Mouse (Mus musculus): ENCODE measurements around the gene Lrrc8a.

The Lrrc8a gene

DNA sequence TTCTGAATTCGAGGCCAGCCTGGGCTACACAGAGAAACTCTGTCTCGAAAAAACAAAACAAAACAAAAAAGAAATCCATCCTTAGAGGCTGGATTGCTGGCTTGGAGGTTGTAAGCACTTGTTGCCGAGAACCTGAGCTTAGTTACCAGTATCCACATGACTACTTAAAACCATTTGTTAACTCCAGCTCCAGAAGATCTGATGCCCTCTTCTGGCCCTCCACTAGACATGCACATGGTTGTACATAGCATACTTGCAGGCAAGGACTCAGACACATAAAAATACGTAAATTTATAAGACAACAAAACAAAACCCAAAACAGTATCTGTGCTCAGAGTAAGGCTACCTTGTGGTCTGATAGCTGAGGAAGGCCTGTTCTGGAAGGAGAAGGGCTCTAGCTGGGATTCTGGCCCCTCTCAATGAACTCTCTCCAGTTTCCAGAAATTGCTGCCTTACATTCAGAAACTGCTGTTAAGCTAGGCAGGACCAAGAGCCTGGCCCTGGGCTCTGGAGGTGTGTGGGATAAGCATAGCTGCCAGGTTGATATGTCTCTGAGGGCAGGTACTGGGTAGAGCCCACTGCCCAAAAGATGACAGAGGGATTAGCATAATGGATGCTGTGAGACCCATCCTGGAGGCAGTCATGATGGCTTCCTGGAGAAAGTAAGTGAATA lies 23.7 kb downstream of the Lrrc8a start:
- peak; percentile 55 for DNase-seq (ENCODE audit: low read depth, low spot score)

DNA sequence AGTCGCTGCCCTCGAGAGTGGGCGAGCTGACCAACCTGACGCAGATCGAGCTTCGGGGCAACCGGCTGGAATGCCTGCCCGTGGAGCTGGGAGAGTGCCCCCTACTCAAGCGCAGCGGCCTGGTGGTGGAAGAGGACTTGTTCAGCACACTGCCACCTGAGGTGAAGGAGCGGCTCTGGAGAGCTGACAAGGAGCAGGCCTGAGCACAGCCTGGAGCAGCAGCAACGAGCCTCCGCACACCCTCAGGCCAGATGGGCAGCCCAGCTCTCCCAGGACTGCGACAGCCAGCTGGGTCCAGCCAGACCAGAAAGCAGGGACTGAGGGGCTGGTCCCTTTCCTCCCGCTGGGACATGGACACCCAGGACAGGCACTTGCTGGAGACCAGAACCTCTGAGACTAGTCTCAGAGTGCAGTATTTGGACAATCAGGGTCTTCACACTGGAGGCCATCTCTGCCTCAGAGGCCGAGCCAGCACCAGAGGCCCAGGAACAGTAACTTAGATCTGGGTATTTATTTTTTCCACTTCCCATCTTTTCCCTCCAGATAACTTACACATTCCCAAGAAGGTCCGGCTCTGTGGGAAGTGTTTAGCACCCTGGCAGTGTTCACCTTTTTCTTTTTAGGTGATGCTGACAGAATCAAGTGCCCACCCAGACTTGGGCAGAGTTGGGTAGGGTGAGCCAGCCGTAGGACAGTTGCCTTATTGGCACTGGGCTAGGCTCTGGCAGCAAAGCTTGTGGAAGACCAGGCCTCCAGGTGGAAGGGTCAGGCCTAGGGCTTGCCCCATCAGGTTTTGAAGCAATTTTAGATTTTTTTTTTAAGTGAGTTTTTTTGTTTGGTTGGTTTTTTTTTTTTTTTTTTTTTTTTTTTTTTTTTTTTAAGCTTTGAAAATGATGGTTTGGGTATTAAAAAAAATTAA lies 24.7 kb downstream of the Lrrc8a start:
- DNase-seq (ENCODE audit: low read depth, low spot score) = no peak

DNA sequence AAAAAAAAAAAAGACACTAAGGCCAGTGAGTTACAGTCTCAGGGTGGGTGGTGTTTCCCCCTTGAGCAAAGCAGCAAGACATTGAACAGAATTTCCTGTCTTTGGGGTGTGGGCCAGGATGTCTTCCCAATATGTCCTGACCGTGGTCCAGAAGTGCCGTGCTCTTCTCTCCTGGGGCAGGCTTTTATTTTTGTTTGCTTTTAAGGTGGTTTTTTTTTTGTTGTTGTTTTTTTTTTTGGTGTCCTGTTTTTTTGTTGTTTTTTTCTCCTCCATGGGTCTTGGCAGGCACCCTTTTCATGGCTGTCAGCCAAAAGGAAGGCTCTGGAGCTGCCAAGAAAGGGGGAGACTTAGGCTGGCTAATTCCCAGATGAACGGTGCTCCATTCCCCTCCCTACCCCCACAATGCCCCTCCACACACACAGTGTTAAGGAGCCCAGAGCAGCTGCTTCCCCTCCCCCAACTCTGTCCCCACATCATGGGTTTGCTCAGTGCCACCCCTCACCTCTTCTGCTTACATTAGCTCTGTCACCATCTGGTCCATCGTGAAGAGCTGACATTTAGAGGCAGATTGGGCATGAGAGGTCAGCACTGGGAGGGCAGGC lies 25.4 kb downstream of the Lrrc8a start:
- no peak for DNase-seq (ENCODE audit: low read depth, low spot score)

DNA sequence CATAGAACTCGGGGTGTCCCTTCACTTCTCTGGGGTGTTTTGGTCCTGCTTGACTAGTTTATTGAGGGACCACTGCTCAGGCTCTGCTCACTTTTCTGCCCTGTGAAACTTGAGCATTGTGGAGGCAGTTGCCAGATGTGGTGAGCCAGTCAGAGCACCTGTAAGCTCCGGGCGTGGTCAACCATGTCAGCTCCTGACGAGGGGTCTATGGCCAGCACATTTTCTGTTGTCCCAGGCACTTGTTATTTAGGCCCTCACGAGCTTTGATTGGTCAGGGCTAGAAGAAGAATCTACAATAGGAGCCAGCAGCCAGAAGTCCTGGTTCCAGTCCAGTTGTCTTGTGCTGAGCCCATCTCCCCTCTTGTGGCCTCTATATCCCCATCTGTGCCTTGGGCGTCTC lies 26.3 kb downstream of the Lrrc8a start:
- no peak for DNase-seq (ENCODE audit: low read depth, low spot score)

DNA sequence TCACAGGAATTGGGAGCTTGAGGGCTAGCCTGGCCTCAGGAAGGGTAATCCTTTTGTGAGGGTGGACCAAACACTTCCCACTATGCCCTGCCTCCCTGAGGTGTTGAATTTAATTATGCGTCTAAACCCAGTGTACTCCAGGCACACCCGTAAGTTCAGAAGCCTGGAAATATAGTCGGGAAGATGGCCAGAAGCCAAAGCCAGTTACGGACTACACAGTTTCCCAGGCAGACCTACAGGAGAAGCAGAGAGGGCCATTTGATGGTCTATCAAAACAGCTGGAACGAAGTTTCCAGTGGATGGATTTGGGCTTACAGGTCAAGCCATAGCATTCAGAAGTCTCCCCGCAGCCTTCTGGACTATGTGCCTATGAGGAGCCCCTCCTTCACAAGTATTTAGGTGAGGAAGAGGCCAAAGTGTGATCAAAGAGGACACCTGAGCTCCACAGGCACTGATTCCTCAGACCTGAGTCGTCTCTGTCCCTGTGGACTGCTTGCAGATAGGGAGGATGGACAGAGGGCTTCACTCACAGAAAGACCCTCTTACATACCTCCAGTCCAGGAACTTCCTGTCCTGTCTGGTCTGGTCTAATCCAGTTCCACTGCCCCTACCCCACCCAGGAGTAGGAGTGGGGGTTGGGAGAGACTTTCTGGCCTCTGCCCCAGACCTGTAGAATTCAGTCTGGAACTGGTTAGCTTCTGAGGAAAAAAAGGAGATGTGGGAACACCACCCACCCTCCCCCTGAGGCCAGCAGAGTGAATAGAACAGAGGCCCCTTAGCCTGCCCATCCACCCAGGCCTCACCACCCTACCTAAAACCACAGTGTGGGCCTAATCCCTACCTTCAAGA lies 27.4 kb downstream of the Lrrc8a start:
- no peak for DNase-seq (ENCODE audit: low read depth, low spot score)

DNA sequence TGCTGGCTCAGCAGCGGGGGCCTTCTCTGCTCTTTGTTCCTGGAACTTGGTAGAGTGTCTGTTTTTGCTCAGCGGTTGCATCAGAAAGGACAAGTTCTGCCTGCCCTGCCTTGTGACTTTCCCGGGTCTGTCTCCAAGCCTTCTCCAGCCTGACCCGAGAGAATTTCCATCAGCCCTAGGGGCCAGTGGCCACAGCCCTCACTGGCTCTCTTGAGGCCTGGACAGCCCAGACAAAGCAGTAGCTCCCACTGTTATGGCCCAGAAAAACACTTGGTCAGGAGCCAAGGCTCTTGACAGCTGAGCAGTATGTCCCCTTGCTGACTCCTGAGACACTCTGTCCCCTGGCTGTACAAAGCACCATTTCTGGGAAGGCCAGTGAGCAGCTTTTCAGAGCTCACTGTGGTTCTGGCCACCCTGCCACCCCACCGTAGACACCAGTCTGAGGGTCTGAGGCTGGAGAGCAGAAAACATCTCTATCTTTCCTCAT lies 28.3 kb downstream of the Lrrc8a start, which contains the start of gene Phyhd1:
Gene Phyhd1, plus strand, starts transcription at position 437 of the 487 bp plus-strand sequence.
- no peak for DNase-seq (ENCODE audit: low read depth, low spot score)

DNA sequence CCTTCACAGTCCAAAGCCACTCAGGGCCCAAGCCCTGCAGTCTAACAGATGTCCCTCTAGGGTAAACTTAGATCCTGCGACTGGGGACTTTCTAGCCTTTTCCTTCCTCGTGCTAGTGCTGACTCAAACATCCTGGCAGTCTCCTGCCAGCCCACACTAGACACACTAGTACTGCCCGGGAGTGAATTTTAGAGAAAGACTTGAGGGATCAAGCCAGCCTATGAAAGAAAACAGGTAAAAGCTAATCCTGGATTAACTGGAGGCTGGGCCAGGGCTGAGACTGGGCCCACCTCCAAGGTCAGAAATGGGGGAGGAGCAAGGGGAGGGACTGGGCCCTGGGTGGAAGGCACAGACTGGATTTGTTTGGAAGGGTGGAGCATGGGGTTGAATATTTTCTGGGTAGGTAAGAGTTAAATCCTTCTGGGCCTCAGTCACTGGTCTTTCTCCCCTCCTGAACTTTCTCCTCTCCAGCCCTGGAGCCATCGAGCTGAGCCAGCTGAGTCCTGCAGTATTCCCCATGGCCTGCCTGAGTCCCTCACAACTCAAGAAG lies 29.0 kb downstream of the Lrrc8a start:
- DNase-seq (ENCODE audit: low read depth, low spot score) = peak; percentile 86

DNA sequence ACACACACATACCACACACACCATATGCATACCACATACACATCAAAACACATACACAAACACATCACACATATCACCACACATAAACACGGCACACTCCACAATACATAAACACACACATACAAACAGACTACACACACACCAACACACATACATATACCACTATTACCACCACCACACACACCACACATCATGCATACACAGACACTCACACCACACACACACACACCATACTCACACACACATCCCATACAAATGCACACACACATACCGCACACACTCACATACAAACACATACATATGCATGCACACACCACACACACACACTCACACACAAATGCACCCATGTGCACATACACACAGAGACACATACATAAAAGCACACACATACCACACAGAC lies 30.0 kb downstream of the Lrrc8a start:
- DNase-seq (ENCODE audit: low read depth, low spot score) = no peak

DNA sequence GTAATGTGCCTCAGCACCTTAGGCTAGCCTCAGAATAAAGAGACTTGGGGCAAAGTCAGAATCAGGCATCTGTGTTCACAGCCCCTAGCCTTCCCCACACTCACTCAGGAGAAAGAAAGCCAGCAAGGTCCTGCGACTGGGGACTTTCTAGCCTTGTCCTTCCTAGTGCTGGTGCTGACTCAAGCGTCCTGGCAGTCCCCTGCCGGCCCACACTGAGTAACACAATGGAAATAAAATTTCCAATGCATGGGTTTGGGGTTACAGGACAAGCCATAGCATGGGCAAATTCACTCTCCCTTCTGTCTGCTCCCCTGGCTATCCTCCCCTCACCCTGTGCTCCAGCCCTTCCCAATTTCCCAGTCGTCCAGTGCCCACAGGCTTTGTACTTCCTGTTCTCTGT lies 30.9 kb downstream of the Lrrc8a start:
- no peak for DNase-seq (ENCODE audit: low read depth, low spot score)

DNA sequence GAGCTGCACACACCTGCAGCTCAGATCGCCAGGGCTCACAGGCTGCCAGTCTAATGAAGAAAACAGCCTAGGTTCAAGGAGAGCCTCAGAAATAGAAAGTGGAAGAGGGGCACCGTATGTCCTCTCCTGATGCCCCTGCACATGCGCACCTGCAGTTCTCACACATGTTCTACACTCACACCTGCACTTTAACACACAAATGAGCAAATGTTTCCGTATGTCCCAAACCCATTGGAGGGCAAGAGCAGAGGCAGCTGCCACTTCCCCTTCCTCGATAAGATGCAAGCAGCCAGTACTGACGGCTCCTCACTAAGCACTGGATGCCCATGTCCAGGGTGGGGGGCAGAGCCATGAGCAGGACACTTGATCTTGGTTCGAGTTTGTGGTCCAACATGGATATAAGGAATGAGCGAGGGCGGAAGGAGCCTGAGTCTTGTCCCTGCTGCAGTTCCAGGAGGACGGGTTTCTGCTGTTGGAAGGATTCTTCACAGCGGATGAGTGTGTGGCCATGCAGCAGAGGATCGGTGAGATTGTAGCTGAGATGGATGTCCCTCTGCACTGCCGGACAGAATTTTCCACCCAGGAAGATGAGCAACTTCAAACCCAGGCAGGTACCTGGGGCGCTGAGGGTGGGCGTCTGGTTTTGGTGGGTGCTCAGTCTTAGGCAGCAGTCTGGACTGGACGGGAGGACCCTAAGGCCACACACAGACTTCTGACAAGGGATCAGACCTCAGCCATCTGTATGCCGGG lies 31.9 kb downstream of the Lrrc8a start:
- DNase-seq (ENCODE audit: low read depth, low spot score) = no peak

DNA sequence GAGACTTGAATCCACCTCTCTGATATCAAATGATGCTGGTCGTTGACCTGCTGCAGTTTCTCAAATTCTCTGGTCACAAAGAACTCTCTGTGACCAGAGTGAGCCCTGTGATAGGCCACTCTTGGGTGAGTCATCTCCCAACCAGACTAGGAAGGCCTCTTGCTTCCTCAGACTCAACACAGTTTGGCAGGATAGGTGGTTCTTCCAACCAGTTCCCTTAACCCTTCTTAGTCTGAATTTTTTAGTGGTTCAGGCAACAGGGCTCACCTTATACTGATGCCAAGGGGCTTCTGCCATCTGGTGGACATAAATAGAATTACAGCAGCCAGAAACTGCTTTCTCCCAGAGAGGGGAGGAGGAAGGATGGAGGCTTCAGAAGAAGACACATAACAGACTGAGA lies 32.6 kb downstream of the Lrrc8a start:
- DNase-seq (ENCODE audit: low read depth, low spot score) = peak; percentile 78

DNA sequence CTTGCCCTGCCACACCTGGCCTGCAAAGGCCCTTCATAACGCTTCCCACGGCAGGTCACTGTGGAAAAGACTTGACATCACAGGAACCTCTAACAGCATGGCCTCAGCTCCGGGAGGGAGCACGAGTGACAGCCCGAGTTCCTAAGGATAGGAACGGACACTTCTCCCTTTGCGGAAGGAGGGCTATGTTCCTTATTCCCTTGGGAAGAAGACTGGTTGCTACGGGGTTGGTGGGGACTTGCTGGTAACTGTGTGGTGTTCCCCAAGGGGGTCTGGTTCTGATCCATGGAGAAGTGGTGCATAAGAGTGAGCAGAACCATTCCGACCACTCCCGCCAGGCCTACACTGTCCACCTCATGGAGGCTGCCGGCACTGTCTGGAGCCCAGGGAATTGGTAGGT lies 43.2 kb downstream of the Lrrc8a start, which contains the start of gene Gm28038:
Gene Gm28038, plus strand, starts transcription at position 301 of the 400 bp plus-strand sequence.
- DNase-seq (ENCODE audit: low read depth, low spot score) = no peak

DNA sequence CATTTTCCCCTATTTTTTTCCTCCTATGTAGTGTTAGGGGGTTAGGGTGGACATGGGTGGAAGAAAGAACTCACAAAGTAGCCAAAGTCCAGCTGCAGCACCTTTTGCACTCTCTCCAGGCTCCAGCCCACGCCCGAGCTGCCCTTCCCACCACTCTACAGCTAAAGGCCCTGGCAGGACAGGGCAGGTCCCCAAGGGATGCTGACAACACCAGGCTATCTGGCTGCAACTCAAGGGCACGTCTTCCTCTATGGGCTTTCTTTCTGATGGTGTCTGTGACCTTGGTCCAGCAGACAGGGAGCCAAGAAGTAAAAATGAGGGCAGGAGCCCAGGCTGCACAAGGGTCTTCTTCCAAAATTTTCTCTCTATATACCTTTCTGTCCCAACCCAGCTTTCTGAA lies 44.1 kb downstream of the Lrrc8a start:
- DNase-seq (ENCODE audit: low read depth, low spot score) = no peak

DNA sequence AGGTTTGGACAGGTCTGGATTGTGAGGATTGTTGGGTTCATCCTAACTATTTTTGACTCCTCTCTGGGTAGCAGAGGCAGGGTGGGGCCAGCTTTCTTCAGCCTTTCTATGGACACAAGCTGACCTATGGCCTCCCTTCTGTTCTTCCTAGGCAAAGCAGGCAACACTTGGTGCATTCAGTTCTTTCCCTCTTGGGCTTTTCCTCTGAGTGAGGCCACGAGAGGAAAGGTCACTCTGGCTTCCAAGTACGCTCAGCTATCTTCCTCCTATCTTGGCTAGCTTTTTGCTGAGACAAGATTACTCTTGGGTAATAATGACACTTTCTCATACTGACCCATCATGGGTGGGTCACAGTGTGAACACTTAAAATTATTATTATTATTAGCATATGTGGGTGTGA lies 45.7 kb downstream of the Lrrc8a start:
- no peak for DNase-seq (ENCODE audit: low read depth, low spot score)

DNA sequence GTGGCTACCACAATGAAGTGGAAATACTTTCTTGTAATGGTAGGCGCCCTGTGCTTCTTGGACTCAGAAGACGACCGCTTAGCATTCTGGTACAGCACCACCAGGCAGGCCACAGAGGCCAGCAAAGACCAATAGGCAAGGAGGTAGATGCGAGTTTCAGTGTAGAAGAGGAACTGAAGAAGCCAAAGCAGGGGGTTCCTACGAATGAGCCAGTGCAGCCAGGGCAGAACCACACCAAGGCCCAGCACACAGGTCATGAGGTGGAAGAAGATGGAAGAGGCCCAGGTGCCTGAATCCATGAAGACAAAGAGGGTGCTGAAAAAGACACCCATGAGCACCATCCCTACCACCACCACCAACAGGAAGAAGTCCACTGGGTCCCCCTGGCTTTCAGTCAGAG lies 47.5 kb downstream of the Lrrc8a start:
- DNase-seq (ENCODE audit: low read depth, low spot score) = no peak

DNA sequence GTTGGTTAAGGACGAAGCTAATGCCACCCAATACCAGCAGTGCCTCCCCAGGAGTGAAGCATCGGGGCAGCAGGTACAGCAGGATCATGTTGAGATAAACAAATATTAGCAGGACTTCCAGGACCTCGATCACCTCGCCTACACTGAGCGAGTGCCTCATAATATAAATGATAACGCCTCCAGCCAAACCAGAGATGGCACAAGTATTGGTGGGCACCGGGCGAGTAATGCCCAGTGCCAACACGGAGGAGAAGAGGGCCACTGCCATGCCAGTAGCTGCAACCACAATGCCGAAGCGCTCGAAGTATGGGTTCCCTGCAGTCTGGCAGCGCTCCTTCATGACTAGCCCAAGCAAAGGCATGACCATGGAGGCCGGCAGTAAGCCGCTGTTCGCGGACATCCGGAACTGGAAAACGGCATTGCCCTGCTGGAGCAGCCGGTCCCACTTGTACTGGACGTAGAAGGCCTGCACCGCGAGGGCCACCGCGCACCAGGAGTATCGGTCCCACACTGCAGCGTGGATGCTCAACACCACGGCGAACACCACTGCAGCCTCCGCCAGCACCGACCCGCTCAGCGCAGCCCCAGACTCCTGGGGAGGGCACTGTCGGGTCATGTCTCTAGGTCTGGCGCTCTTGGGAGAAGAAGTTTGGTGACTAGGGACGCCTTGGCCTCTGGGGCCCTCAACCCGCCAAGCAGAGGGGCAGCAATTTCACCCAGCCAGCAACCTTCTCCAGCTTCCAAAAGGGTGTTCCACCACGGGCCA lies 48.1 kb downstream of the Lrrc8a start:
- no peak for DNase-seq (ENCODE audit: low read depth, low spot score)

DNA sequence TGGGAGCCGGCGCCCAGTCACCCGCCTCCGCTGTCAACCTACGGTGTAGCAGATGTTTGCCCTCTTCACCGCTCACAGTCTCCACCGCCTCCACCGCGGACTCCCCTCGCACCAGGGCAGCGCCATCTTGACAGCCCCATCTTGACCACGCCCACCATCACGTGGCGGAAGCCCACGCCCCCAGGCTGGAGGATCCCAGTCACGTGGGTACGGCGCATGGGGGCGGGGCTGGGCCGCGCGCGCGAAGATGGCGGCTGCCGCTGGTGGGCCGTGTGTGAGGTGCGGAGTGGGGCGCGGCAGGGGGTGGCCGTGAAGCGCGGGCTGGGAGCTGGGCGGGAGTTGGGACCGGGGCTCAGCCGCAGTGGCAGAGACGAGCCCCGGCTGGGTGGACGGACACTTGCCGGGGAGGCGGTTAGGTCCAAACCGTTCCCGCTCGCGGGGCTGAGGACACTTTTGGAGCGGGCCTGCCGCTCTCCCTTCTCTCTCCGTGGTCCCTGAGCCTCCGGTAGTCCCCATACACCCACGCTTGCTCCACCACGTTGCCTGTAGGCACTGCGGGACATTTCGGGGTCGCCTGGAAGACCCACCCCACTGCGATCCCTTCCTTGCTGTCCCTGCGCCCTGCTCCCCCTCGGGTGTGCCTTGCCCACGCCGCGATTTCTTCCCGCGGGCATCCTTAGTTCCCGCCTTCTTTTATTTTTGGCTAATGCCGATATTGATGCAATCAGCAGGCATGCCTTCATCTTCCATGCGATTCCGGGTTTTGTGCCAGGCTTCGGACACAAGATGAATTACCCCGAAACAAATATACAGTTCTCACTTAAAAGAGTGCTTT lies 48.9 kb downstream of the Lrrc8a start, which contains the start of the genes Dolk and Nup188:
Gene Dolk, minus strand, starts transcription at position 143 of the 835 bp plus-strand sequence.
Gene Nup188, plus strand, starts transcription at position 206 of the 835 bp plus-strand sequence.
- DNase-seq (ENCODE audit: low read depth, low spot score) = peak; percentile 93

DNA sequence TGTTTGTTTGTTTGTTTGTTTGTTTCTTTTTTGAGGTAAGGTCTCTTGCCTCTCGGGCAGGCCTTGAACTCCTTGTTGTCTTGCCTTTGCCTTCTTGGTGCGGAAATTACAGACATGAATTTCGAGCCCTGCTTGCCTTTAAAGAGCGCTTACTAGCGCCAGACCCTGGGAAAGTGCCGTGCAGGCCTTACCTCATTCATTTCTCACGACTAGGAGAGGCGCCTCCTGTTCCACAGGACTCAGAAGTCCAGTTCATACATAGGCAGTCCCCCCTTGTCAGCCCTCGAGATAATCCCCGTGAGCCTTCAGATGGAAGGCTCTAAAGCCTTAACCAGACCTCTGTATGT lies 49.5 kb downstream of the Lrrc8a start:
- DNase-seq (ENCODE audit: low read depth, low spot score) = peak; percentile 51

DNA sequence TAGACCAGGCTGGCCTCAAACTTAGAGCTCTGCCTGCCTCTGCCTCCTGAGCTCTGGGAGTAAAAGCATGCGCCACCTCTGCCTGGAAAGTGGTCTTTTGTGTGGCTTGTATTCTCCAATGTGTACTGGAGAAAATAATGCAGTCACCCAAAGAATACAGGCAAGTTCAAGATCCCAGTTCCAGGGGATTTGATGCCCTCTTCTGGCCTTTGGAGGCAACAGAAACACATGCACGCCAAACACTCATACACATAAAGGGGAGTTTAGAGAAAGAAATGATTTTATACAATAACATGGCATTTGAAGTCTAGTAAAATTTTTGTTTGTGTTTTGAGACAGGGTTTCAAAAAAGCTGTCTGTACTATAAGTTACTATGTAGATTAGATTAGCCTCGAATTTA lies 62.0 kb downstream of the Lrrc8a start:
- peak; percentile 39 for DNase-seq (ENCODE audit: low read depth, low spot score)
